Mouse (Mus musculus) testis, adult 2 months (tissue): ENCODE data around the gene Pno1. TPM values are rescaled to one million over a fixed set of nuclear protein-coding genes. Genes with fewer than 3 reads are reported as not detected.

ENCODE experiments used
- H3K27ac ChIP-seq: fragments of 200-500 bp; 2 replicates; pipeline ENCODE4 v1.5.1; 2012; ENCODE audit warnings: low read depth, low read length; ENCODE audit not compliant: control insufficient read depth, insufficient read depth
- H3K27me3 ChIP-seq: fragments of 200-500 bp; 2 replicates; pipeline ENCODE4 v1.6.1; 2012; ENCODE audit warnings: mild to moderate bottlenecking, low read length, moderate library complexity; ENCODE audit not compliant: control insufficient read depth, insufficient read depth
- H3K36me3 ChIP-seq: fragments of 200-500 bp; 2 replicates; pipeline ENCODE4 v1.6.1; 2012; ENCODE audit warnings: mild to moderate bottlenecking, low read length; ENCODE audit not compliant: control insufficient read depth, insufficient read depth
- H3K4me1 ChIP-seq: fragments of 200-500 bp; 2 replicates; pipeline ENCODE4 v1.6.1; 2012; ENCODE audit warnings: low read length; ENCODE audit not compliant: control insufficient read depth, insufficient read depth
- H3K4me3 ChIP-seq: fragments of 200-500 bp; 2 replicates; pipeline ENCODE4 v1.5.1; 2012; ENCODE audit warnings: low read depth, mild to moderate bottlenecking, low read length, moderate library complexity, mixed read lengths; ENCODE audit not compliant: control insufficient read depth
- CTCF ChIP-seq: fragments of 200-500 bp; IDR thresholded peaks from 2 replicates; pipeline ENCODE4 v1.5.1; 2012; ENCODE audit warnings: low read depth, mild to moderate bottlenecking, inconsistent platforms, low read length, moderate library complexity; ENCODE audit not compliant: control insufficient read depth, insufficient read depth, insufficient replicate concordance
- POLR2A ChIP-seq: fragments of 200-500 bp; IDR thresholded peaks from 2 replicates; pipeline ENCODE4 v1.6.1; 2012; ENCODE audit warnings: low read depth, mild to moderate bottlenecking, inconsistent platforms, low read length, moderate library complexity; ENCODE audit not compliant: control insufficient read depth
- polyA plus RNA-seq: library from polyadenylated mRNA; depleted of rRNA; stranded (reverse); fragments of >200 nt; gene quantifications from 2 replicates; pipeline ENCODE4 v1.2.3, GENCODE M21; 2012; rRNA removed

Gene Pno1
- polyA plus RNA-seq, 1 experiment: 5.6 TPM

DNA sequence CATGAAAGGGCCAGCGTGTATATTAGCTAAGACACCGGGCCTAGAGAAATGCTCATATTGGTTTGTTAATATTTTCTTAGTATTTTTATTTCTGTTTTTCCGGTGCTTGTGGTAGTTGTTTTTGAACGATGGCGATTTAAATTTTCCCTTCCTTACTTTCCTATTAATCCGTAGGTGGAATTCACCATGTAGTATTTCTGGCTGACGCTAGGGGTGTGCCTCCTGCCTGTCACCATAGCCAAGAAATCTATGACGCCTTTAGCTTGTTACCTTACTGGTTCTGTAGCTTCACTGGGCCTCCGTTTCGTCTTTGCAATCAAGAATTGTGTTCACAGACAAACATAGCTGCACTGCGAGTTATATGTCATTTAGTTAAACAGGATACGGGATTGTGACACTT, 51.1 kb downstream of the Pno1 start:
- TF ChIP-seq CTCF (no peak), POLR2A (no peak)
- H3K36me3 ChIP-seq: no peaks in the 10 kb centered on the region
- H3K27ac ChIP-seq: no peak overlapping the region
- peaks cover 3% of the 10 kb centered on the region for H3K4me1 ChIP-seq
- peak overlapping the region; percentile 89 for H3K4me3 ChIP-seq
- H3K27me3 ChIP-seq: no peaks in the 10 kb centered on the region

DNA sequence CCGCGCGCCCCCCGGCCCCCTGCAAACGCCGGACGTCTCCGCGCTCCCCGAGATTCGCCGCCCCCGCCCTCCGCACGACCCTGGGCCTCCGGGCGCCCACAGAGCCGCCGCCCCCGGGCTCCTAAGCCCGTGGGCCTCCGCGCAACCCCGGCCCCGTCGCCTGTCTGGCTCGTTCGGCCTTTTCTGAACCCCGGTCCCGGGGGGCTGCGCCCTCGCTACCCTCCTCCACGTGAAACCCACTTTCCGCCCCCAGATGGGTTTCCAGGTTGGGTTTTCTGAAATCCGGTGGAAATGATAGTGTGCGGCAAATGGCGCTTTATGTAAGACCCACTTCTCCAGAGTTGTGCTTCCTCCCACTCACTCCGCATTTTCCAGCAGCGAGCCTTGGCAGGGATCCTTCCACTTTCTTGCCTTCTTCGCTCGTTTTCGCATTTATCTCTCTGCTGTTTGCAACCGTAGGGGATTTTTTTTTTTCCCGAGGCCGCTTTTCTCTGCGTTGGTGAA, 51.6 kb downstream of the Pno1 start:
- peak overlapping the region; percentile 72 for H3K27ac ChIP-seq
- H3K4me3 ChIP-seq: peak overlapping the region; percentile 89
- no peak for TF ChIP-seq POLR2A
- TF ChIP-seq CTCF: no peak
- no peaks in the 10 kb centered on the region for H3K36me3 ChIP-seq
- no peaks in the 10 kb centered on the region for H3K27me3 ChIP-seq
- H3K4me1 ChIP-seq: peaks cover 3% of the 10 kb centered on the region

DNA sequence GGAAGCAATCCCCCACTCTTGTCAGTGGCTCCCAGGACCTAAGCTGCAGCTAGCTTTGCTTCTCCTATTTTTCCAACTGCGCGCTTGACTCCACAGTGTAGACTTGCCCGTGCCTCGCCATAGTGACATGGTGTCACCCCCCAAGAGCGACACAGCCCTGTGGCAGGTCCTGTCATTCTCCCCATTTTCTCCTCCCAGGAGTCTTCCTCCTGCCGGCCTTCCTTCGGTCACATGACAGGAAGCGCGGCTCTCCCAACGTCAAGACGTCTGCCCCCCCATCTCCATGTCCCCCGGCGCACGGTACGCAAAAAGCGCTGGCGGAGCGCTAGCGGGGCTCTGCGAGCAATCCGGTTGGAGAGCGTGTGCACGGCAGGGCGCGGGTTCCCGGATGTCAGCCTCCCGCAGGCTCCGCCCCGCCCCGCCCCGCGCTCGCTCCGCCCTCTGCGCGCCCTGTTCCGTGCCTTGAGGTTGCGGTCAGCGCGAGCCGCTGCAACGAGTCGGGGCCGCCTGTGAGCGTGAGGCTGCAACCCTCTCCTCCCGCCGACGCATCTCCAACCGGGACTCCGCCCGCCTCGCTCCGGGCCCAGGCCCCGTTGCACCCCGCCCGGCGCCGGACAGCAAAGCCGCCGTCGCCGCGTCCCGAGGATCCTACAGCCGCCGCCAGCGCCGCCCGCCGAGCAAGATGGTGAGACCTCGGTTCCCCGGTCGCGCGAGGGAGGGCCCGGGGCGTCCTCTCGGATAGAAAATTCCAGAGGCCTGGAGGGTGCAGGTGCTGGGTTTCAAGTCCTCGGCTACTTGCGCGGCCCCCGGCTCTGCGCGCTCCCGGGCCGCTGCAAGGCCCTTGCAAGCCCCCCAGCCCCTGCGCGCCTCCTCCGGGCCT, 52.3 kb downstream of the Pno1 start, which contains the start of gene Ppp3r1:
Gene Ppp3r1, plus strand, starts transcription at position 406 of the 880 bp plus-strand sequence.
- Histone ChIP-seq H3K4me1 (peaks cover 3% of the 10 kb centered on the region), H3K4me3 (peak within 1 kb of the TSS; percentile 89), H3K27ac (peak within 1 kb of the TSS; percentile 72), H3K27me3 (no peaks in the 10 kb centered on the region), H3K36me3 (no peaks in the 10 kb centered on the region)
- TF ChIP-seq POLR2A: peak; percentile 64
- TF ChIP-seq CTCF: no peak

Other genes starting within 250 kb of the Pno1 start
- gene Cnrip1, start 160.0 kb downstream of the Pno1 start, polyA plus RNA-seq: 0.58 and 0.75 TPM in 2 replicates
- 0.21 and 0.24 TPM in 2 replicates for gene Plek, start 159.2 kb downstream of the Pno1 start, polyA plus RNA-seq
- gene Ppp3r1, start 52.3 kb downstream of the Pno1 start, polyA plus RNA-seq: 6.2 and 7.6 TPM in 2 replicates
- 8.1 and 9.0 TPM in 2 replicates for gene Wdr92, start 29.5 kb downstream of the Pno1 start, polyA plus RNA-seq
- gene C1d, start 46.0 kb upstream of the Pno1 start, polyA plus RNA-seq: 11.8 and 12.4 TPM in 2 replicates